ENCODE assay signal across 8 mouse cellular contexts in the genomic region with DNA sequence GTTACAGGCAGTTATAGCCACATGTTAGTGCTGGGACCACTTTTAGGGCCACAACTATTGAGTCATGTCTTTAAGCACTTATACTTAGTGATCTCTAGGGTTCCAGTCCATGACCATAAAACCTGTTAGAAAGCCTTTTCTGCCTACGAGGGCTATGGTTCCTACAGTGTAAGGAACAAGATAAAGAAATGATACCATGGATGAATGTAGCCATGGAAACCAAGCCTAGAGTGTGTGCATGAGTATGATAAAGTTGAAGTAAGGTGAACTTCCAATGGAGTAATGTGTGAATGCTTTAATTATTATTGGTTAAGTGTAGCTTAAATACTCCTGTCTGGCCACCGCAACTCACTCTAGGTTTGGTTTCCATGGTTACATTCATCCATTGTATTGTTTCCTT. TPM values are rescaled to one million over a fixed set of nuclear protein-coding genes. Genes with fewer than 3 reads are reported as not detected.
DNase-seq lines count a peak whose midpoint lies in the region; ATAC-seq and TF ChIP-seq lines count a peak whose summit lies in the region.

No protein-coding gene starts in this region.

- peak overlapping the region; percentile 92 for H3K4me3 ChIP-seq in kidney, embryonic 15.5 days (replicated peaks)
- H3K4me3 ChIP-seq in embryonic facial prominence, embryonic 10.5 days = peak overlapping the region; percentile 80; the same call in 1 of the 2 replicates
- H3K4me3 ChIP-seq in hindbrain, postnatal 0 days (ENCODE audit: low read length) = no peak overlapping the region; the same call in 1 of the 2 replicates
- H3K4me3 ChIP-seq in midbrain, embryonic 14.5 days (replicated peaks; ENCODE audit: low read depth, low read length) = no peak overlapping the region

- WGBS in kidney, embryonic 15.5 days = 79% methylated on average over 2 of the region's 2 CpGs
- WGBS in embryonic facial prominence, embryonic 10.5 days = 87% methylated on average over 2 of the region's 2 CpGs
- 87% methylated on average over 2 of the region's 2 CpGs for WGBS in hindbrain, postnatal 0 days
- WGBS in midbrain, embryonic 14.5 days = 71% methylated on average over 2 of the region's 2 CpGs

- no peaks in the 10 kb centered on the region for H3K9me3 ChIP-seq in kidney, embryonic 15.5 days (replicated peaks)
- H3K9me3 ChIP-seq in embryonic facial prominence, embryonic 10.5 days = no peaks in the 10 kb centered on the region
- no peaks in the 10 kb centered on the region for H3K9me3 ChIP-seq in hindbrain, postnatal 0 days (ENCODE audit: low read length)
- no peaks in the 10 kb centered on the region for H3K9me3 ChIP-seq in midbrain, embryonic 14.5 days (ENCODE audit: control insufficient read depth, low read length)

- H3K27me3 ChIP-seq in kidney, embryonic 15.5 days = no peaks in the 10 kb centered on the region
- no peaks in the 10 kb centered on the region for H3K27me3 ChIP-seq in embryonic facial prominence, embryonic 10.5 days (replicated peaks; ENCODE audit: low read depth, poor library complexity, severe bottlenecking)
- H3K27me3 ChIP-seq in hindbrain, postnatal 0 days (ENCODE audit: insufficient read depth, low read length) = no peaks in the 10 kb centered on the region
- no peaks in the 10 kb centered on the region for H3K27me3 ChIP-seq in midbrain, embryonic 14.5 days (ENCODE audit: control insufficient read depth, insufficient read depth, low read length)

- no peak for ATAC-seq in kidney, embryonic 15.5 days (replicated peaks; ENCODE audit: low FRiP score)
- ATAC-seq in hindbrain, postnatal 0 days = no peak
- no peak for ATAC-seq in midbrain, embryonic 14.5 days (ENCODE audit: low FRiP score, low TSS enrichment)

- DNase-seq in kidney, adult 11 months = no peak
- no peak for DNase-seq in embryonic facial prominence, embryonic 10.5 days (ENCODE audit: low spot score)
- DNase-seq in hindbrain, postnatal 0 days (ENCODE audit: low spot score) = no peak
- no peak for DNase-seq in midbrain, embryonic 14.5 days
- no peak for DNase-seq in spleen, postnatal 4 days (ENCODE audit: low spot score in 2 of 2)
- DNase-seq in thymus, postnatal 25 days = no peak
- DNase-seq in cerebellum, postnatal 10 days = no peak

- H3K27ac ChIP-seq in kidney, embryonic 15.5 days = no peak overlapping the region
- H3K27ac ChIP-seq in embryonic facial prominence, embryonic 10.5 days (replicated peaks) = no peak overlapping the region
- no peak overlapping the region for H3K27ac ChIP-seq in hindbrain, postnatal 0 days
- H3K27ac ChIP-seq in midbrain, embryonic 14.5 days (replicated peaks; ENCODE audit: low read depth, low read length) = no peak overlapping the region

- peaks cover 17% of the 10 kb centered on the region for H3K4me1 ChIP-seq in kidney, embryonic 15.5 days
- peaks cover 18% of the 10 kb centered on the region for H3K4me1 ChIP-seq in embryonic facial prominence, embryonic 10.5 days
- H3K4me1 ChIP-seq in hindbrain, postnatal 0 days (ENCODE audit: insufficient read depth, low read length) = peaks cover 10% of the 10 kb centered on the region
- peaks cover 12% of the 10 kb centered on the region for H3K4me1 ChIP-seq in midbrain, embryonic 14.5 days (ENCODE audit: control insufficient read depth, insufficient read depth, low read length)

- no peak overlapping the region for H3K9ac ChIP-seq in kidney, embryonic 15.5 days
- no peak overlapping the region for H3K9ac ChIP-seq in hindbrain, postnatal 0 days (replicated peaks; ENCODE audit: low read length)
- no peak overlapping the region for H3K9ac ChIP-seq in midbrain, embryonic 14.5 days (replicated peaks; ENCODE audit: low read length)

- peaks cover 39% of the 10 kb centered on the region; the same call in 1 of the 2 replicates for H3K36me3 ChIP-seq in kidney, embryonic 15.5 days
- H3K36me3 ChIP-seq in embryonic facial prominence, embryonic 10.5 days (replicated peaks) = peaks cover 52% of the 10 kb centered on the region
- H3K36me3 ChIP-seq in hindbrain, postnatal 0 days (ENCODE audit: insufficient read depth, low read length) = no peaks in the 10 kb centered on the region; the same call in 1 of the 2 replicates
- peaks cover 14% of the 10 kb centered on the region for H3K36me3 ChIP-seq in midbrain, embryonic 14.5 days (ENCODE audit: control insufficient read depth, insufficient read depth, low read length)

- H3K4me2 ChIP-seq in kidney, embryonic 15.5 days = peak overlapping the region; percentile 61
- H3K4me2 ChIP-seq in hindbrain, postnatal 0 days (ENCODE audit: low read depth, low read length) = peak overlapping the region; percentile 64
- H3K4me2 ChIP-seq in midbrain, embryonic 14.5 days (ENCODE audit: low read length) = peak overlapping the region; percentile 76

- no peak for TF ChIP-seq CTCF in hindbrain, postnatal 0 days (IDR thresholded peaks at IDR 0.05; ENCODE audit: low read depth)

RNA-seq across cellular contexts. Expression of gene Resf1, which starts 1.8 kb away (rescaled TPM):
- polyA plus RNA-seq in kidney, embryonic 15.5 days (2015; fragmentation: Nextera tagmentation; extraction: Ambion mirVana) = 54.9 and 61.5 TPM in 2 replicates
- 49.9 and 53.5 TPM in 2 replicates for polyA plus RNA-seq in embryonic facial prominence, embryonic 10.5 days (2016; fragmentation: Nextera tagmentation; extraction: Ambion mirVana)
- total RNA-seq in hindbrain, postnatal 0 days (2014; rRNA removed) = 22.4 and 31.9 TPM in 2 replicates
- polyA plus RNA-seq in hindbrain, postnatal 0 days (2015; fragmentation: Nextera tagmentation; extraction: Ambion mirVana) = 24.7 and 25.1 TPM in 2 replicates
- 30.4 and 39.0 TPM in 2 replicates for polyA plus RNA-seq in midbrain, embryonic 14.5 days (2014; fragmentation: Nextera tagmentation; extraction: Ambion mirVana)

Comparison
In these comparisons a context has a peak if more than half of its experiments do, and no peak if none do; other contexts are left out.
1. H3K4me3 ChIP-seq: peak in kidney, embryonic 15.5 days (single experiment) and embryonic facial prominence, embryonic 10.5 days (single experiment); none in hindbrain, postnatal 0 days (single experiment) and midbrain, embryonic 14.5 days (single experiment).
2. Peak in every context shown above with its lines, with median percentiles within 50 percentile points of each other: H3K4me2 ChIP-seq.